Mouse (Mus musculus): Measurements from ENCODE around the gene Kcnn4. TPM values are rescaled to one million over a fixed set of nuclear protein-coding genes. Genes with fewer than 3 reads are reported as not detected.

Kcnn4 gene
- polyA plus RNA-seq, 1 experiment: 82.2 TPM

GRCm38 (mm10) chr7:24361001-24361400, 9.1 kb upstream of the Kcnn4 start:
- H3ac ChIP-seq (ENCODE audit: control insufficient read depth, insufficient read length, low read depth): no peak overlapping the region
- peaks cover under 1% of the 10 kb centered on the region for H3K27me3 ChIP-seq (ENCODE audit: control insufficient read depth, insufficient read depth, insufficient read length)
- H3K79me2 ChIP-seq (ENCODE audit: control insufficient read depth, insufficient read depth): no peaks in the 10 kb centered on the region
- H3K36me3 ChIP-seq (ENCODE audit: control insufficient read depth, insufficient read depth): no peaks in the 10 kb centered on the region
- TF ChIP-seq USF1 (IDR thresholded peaks at IDR 0.05; ENCODE audit: low read depth) (no peak), MAX (IDR thresholded peaks at IDR 0.05) (no peak)
- no peak overlapping the region for H3K4me3 ChIP-seq (ENCODE audit: insufficient read depth, poor library complexity, severe bottlenecking)
- no peaks in the 10 kb centered on the region for H3K79me3 ChIP-seq (ENCODE audit: low read depth)

- no peak for TF ChIP-seq CTCF (IDR thresholded peaks at IDR 0.05; ENCODE audit: control insufficient read depth, insufficient read depth, insufficient read length)
- TF ChIP-seq USF1 (IDR thresholded peaks at IDR 0.05; ENCODE audit: low read depth): no peak
- TF ChIP-seq MAX (IDR thresholded peaks at IDR 0.05): no peak
- no peak for TF ChIP-seq MYOD1 (IDR thresholded peaks at IDR 0.05; ENCODE audit: control insufficient read depth, insufficient read length, low read depth)
- TF ChIP-seq MYOG (IDR thresholded peaks at IDR 0.05; ENCODE audit: control insufficient read depth, extremely low read depth, insufficient read length): no peak
- no peak for TF ChIP-seq FOSL1 (IDR thresholded peaks at IDR 0.05; ENCODE audit: insufficient read depth, low read length, poor library complexity, severe bottlenecking)
- no peak for TF ChIP-seq CEBPB (IDR thresholded peaks at IDR 0.05; ENCODE audit: low read depth)
- no peaks in the 10 kb centered on the region for H3K79me2 ChIP-seq (ENCODE audit: control insufficient read depth, insufficient read depth)
- no peaks in the 10 kb centered on the region for H3K27me3 ChIP-seq (ENCODE audit: control insufficient read depth, insufficient read depth, insufficient read length)
- H3K4me3 ChIP-seq (ENCODE audit: insufficient read depth, poor library complexity, severe bottlenecking): no peak overlapping the region
- H3K36me3 ChIP-seq (ENCODE audit: control insufficient read depth, insufficient read depth): no peaks in the 10 kb centered on the region
- H3K79me3 ChIP-seq (ENCODE audit: low read depth): no peaks in the 10 kb centered on the region
- H3ac ChIP-seq (ENCODE audit: control insufficient read depth, insufficient read length, low read depth): no peak overlapping the region
These were observed 6.8 kb upstream of the Kcnn4 start for GRCm38 (mm10) chr7:24363228-24363627.

DNA sequence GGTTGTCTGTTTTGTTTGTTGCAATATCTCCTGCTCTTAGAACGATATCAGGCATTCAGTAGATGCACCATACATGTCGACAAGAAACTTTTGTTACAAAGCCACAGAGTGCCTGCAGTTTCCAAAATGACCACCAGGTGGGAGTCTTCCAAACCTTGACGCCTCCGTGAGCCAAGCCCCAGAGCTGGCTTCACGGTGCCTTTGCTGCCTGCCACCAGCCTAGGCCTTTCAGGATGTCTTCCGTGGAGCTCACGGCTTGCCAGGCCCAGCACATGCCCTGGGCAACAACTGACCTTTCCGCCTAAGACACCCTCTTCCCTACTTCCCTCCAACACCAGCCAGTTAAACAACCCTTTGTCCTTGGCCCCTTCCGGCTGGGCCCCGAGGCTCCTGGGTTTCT, 5.2 kb upstream of the Kcnn4 start:
- H3K79me3 ChIP-seq (ENCODE audit: low read depth): no peaks in the 10 kb centered on the region
- peak overlapping the region; percentile 77 for H3ac ChIP-seq (ENCODE audit: control insufficient read depth, insufficient read length, low read depth)
- no peak overlapping the region for H3K4me3 ChIP-seq (ENCODE audit: insufficient read depth, poor library complexity, severe bottlenecking)
- no peaks in the 10 kb centered on the region for H3K79me2 ChIP-seq (ENCODE audit: control insufficient read depth, insufficient read depth)
- H3K36me3 ChIP-seq (ENCODE audit: control insufficient read depth, insufficient read depth): no peaks in the 10 kb centered on the region
- TF ChIP-seq MYOD1 (IDR thresholded peaks at IDR 0.05; ENCODE audit: control insufficient read depth, insufficient read length, low read depth) (no peak), CEBPB (IDR thresholded peaks at IDR 0.05; ENCODE audit: low read depth) (no peak), CTCF (IDR thresholded peaks at IDR 0.05; ENCODE audit: control insufficient read depth, insufficient read depth, insufficient read length) (peak; percentile 35), USF1 (IDR thresholded peaks at IDR 0.05; ENCODE audit: low read depth) (no peak), MAX (IDR thresholded peaks at IDR 0.05) (peak; percentile 69), FOSL1 (IDR thresholded peaks at IDR 0.05; ENCODE audit: insufficient read depth, low read length, poor library complexity, severe bottlenecking) (no peak), MYOG (IDR thresholded peaks at IDR 0.05; ENCODE audit: control insufficient read depth, extremely low read depth, insufficient read length) (no peak)
- H3K27me3 ChIP-seq (ENCODE audit: control insufficient read depth, insufficient read depth, insufficient read length): no peaks in the 10 kb centered on the region

- Histone ChIP-seq H3K36me3 (ENCODE audit: control insufficient read depth, insufficient read depth) (no peaks in the 10 kb centered on the region), H3K27me3 (ENCODE audit: control insufficient read depth, insufficient read depth, insufficient read length) (no peaks in the 10 kb centered on the region), H3K4me3 (ENCODE audit: insufficient read depth, poor library complexity, severe bottlenecking) (no peak overlapping the region), H3K79me3 (ENCODE audit: low read depth) (no peaks in the 10 kb centered on the region), H3ac (ENCODE audit: control insufficient read depth, insufficient read length, low read depth) (peak overlapping the region; percentile 13), H3K79me2 (ENCODE audit: control insufficient read depth, insufficient read depth) (peaks cover 4% of the 10 kb centered on the region)
- TF ChIP-seq FOSL1 (IDR thresholded peaks at IDR 0.05; ENCODE audit: insufficient read depth, low read length, poor library complexity, severe bottlenecking) (peak; percentile 45), MAX (IDR thresholded peaks at IDR 0.05) (no peak), USF1 (IDR thresholded peaks at IDR 0.05; ENCODE audit: low read depth) (no peak), CEBPB (IDR thresholded peaks at IDR 0.05; ENCODE audit: low read depth) (no peak), MYOD1 (IDR thresholded peaks at IDR 0.05; ENCODE audit: control insufficient read depth, insufficient read length, low read depth) (no peak), CTCF (IDR thresholded peaks at IDR 0.05; ENCODE audit: control insufficient read depth, insufficient read depth, insufficient read length) (no peak), MYOG (IDR thresholded peaks at IDR 0.05; ENCODE audit: control insufficient read depth, extremely low read depth, insufficient read length) (no peak)
These were observed 4.6 kb upstream of the Kcnn4 start for GRCm38 (mm10) chr7:24365258-24366014.

- H3K27me3 ChIP-seq (ENCODE audit: control insufficient read depth, insufficient read depth, insufficient read length): no peaks in the 10 kb centered on the region
- peaks cover 19% of the 10 kb centered on the region for H3K79me2 ChIP-seq (ENCODE audit: control insufficient read depth, insufficient read depth)
- H3K36me3 ChIP-seq (ENCODE audit: control insufficient read depth, insufficient read depth): no peaks in the 10 kb centered on the region
- peaks cover 12% of the 10 kb centered on the region for H3K79me3 ChIP-seq (ENCODE audit: low read depth)
- no peak overlapping the region for H3K4me3 ChIP-seq (ENCODE audit: insufficient read depth, poor library complexity, severe bottlenecking)
- TF ChIP-seq MYOD1 (IDR thresholded peaks at IDR 0.05; ENCODE audit: control insufficient read depth, insufficient read length, low read depth): no peak
- no peak for TF ChIP-seq FOSL1 (IDR thresholded peaks at IDR 0.05; ENCODE audit: insufficient read depth, low read length, poor library complexity, severe bottlenecking)
- TF ChIP-seq USF1 (IDR thresholded peaks at IDR 0.05; ENCODE audit: low read depth): no peak
- no peak for TF ChIP-seq MAX (IDR thresholded peaks at IDR 0.05)
- TF ChIP-seq CEBPB (IDR thresholded peaks at IDR 0.05; ENCODE audit: low read depth): no peak
- TF ChIP-seq MYOG (IDR thresholded peaks at IDR 0.05; ENCODE audit: control insufficient read depth, extremely low read depth, insufficient read length): no peak
- no peak for TF ChIP-seq CTCF (IDR thresholded peaks at IDR 0.05; ENCODE audit: control insufficient read depth, insufficient read depth, insufficient read length)
- no peak overlapping the region for H3ac ChIP-seq (ENCODE audit: control insufficient read depth, insufficient read length, low read depth)
These were observed 3.1 kb upstream of the Kcnn4 start for GRCm38 (mm10) chr7:24366716-24367632.

Measured in C2C12 (cell line).